Mouse (Mus musculus): ENCODE results near the gene Theg. TPM values are rescaled to one million over a fixed set of nuclear protein-coding genes. Genes with fewer than 3 reads are reported as not detected.

Theg gene
- polyA plus RNA-seq, 1 experiment from 2014 or later = not detected

- Histone ChIP-seq H3K27me3 (ENCODE audit: control insufficient read depth, insufficient read depth, low read length) (no peaks in the 10 kb centered on the region), H3K9ac (ENCODE audit: low read length) (no peak overlapping the region), H3K4me3 (replicated peaks; ENCODE audit: low read length) (no peak overlapping the region), H3K9me3 (replicated peaks; ENCODE audit: control insufficient read depth, low read length) (no peaks in the 10 kb centered on the region), H3K27ac (ENCODE audit: low read length) (no peak overlapping the region), H3K4me2 (ENCODE audit: low read depth, low read length) (no peak overlapping the region), H3K4me1 (ENCODE audit: control insufficient read depth, insufficient read depth, low read length) (no peaks in the 10 kb centered on the region), H3K36me3 (ENCODE audit: control insufficient read depth, insufficient read depth, low read length) (peaks cover 30% of the 10 kb centered on the region)
- ATAC-seq (ENCODE audit: insufficient read depth, low FRiP score) = no peak
- 91% methylated on average over 12 of the region's 12 CpGs for WGBS
Measured at GRCm38 (mm10) chr10:79545891-79546290, 41.2 kb downstream of the Theg start.

GRCm38 (mm10) chr10:79544631-79545030 lies 42.5 kb downstream of the Theg start:
- Histone ChIP-seq H3K36me3 (ENCODE audit: control insufficient read depth, insufficient read depth, low read length) (peaks cover 29% of the 10 kb centered on the region), H3K27ac (ENCODE audit: low read length) (no peak overlapping the region)

GRCm38 (mm10) chr10:79543884-79544597 lies 43.1 kb downstream of the Theg start:
- peaks cover 25% of the 10 kb centered on the region for H3K36me3 ChIP-seq (ENCODE audit: control insufficient read depth, insufficient read depth, low read length)

More at GRCm38 (mm10) chr10:79544631-79545030, 42.5 kb downstream of the Theg start:
- Histone ChIP-seq H3K27me3 (ENCODE audit: control insufficient read depth, insufficient read depth, low read length) (no peaks in the 10 kb centered on the region), H3K4me2 (ENCODE audit: low read depth, low read length) (no peak overlapping the region), H3K4me1 (ENCODE audit: control insufficient read depth, insufficient read depth, low read length) (no peaks in the 10 kb centered on the region), H3K4me3 (replicated peaks; ENCODE audit: low read length) (no peak overlapping the region), H3K9ac (ENCODE audit: low read length) (no peak overlapping the region), H3K9me3 (replicated peaks; ENCODE audit: control insufficient read depth, low read length) (no peaks in the 10 kb centered on the region)
- 93% methylated on average over 5 of the region's 5 CpGs for WGBS
- no peak for ATAC-seq (ENCODE audit: insufficient read depth, low FRiP score)

GRCm38 (mm10) chr10:79542171-79542570 lies 45.0 kb downstream of the Theg start:
- Histone ChIP-seq H3K4me1 (ENCODE audit: control insufficient read depth, insufficient read depth, low read length) (no peaks in the 10 kb centered on the region), H3K9ac (ENCODE audit: low read length) (no peak overlapping the region), H3K27ac (ENCODE audit: low read length) (no peak overlapping the region), H3K27me3 (ENCODE audit: control insufficient read depth, insufficient read depth, low read length) (no peaks in the 10 kb centered on the region), H3K36me3 (ENCODE audit: control insufficient read depth, insufficient read depth, low read length) (peaks cover 13% of the 10 kb centered on the region; the same call in 1 of the 2 replicates), H3K4me2 (ENCODE audit: low read depth, low read length) (no peak overlapping the region), H3K9me3 (replicated peaks; ENCODE audit: control insufficient read depth, low read length) (no peaks in the 10 kb centered on the region), H3K4me3 (replicated peaks; ENCODE audit: low read length) (no peak overlapping the region)
- WGBS = 95% methylated on average over 11 of the region's 11 CpGs
- ATAC-seq (ENCODE audit: insufficient read depth, low FRiP score) = no peak

More at GRCm38 (mm10) chr10:79543884-79544597, 43.1 kb downstream of the Theg start:
- Histone ChIP-seq H3K27ac (ENCODE audit: low read length) (no peak overlapping the region), H3K9ac (ENCODE audit: low read length) (no peak overlapping the region), H3K4me3 (replicated peaks; ENCODE audit: low read length) (no peak overlapping the region), H3K27me3 (ENCODE audit: control insufficient read depth, insufficient read depth, low read length) (no peaks in the 10 kb centered on the region), H3K4me1 (ENCODE audit: control insufficient read depth, insufficient read depth, low read length) (no peaks in the 10 kb centered on the region), H3K9me3 (replicated peaks; ENCODE audit: control insufficient read depth, low read length) (no peaks in the 10 kb centered on the region), H3K4me2 (ENCODE audit: low read depth, low read length) (no peak overlapping the region)
- ATAC-seq (ENCODE audit: insufficient read depth, low FRiP score) = no peak
- 77% methylated on average over 9 of the region's 9 CpGs for WGBS

GRCm38 (mm10) chr10:79541522-79541921 lies 45.6 kb downstream of the Theg start:
- H3K9ac ChIP-seq (ENCODE audit: low read length) = no peak overlapping the region
- H3K4me3 ChIP-seq (replicated peaks; ENCODE audit: low read length) = no peak overlapping the region
- H3K27me3 ChIP-seq (ENCODE audit: control insufficient read depth, insufficient read depth, low read length) = no peaks in the 10 kb centered on the region
- ATAC-seq (ENCODE audit: insufficient read depth, low FRiP score) = no peak
- no peak overlapping the region for H3K27ac ChIP-seq (ENCODE audit: low read length)
- H3K36me3 ChIP-seq (ENCODE audit: control insufficient read depth, insufficient read depth, low read length) = peaks cover 13% of the 10 kb centered on the region; the same call in 1 of the 2 replicates
- no peaks in the 10 kb centered on the region for H3K4me1 ChIP-seq (ENCODE audit: control insufficient read depth, insufficient read depth, low read length)
- 94% methylated on average over 15 of the region's 15 CpGs for WGBS
- H3K4me2 ChIP-seq (ENCODE audit: low read depth, low read length) = no peak overlapping the region
- no peaks in the 10 kb centered on the region for H3K9me3 ChIP-seq (replicated peaks; ENCODE audit: control insufficient read depth, low read length)

GRCm38 (mm10) chr10:79540746-79541145 lies 46.4 kb downstream of the Theg start:
- H3K27ac ChIP-seq (ENCODE audit: low read length) = no peak overlapping the region
- H3K4me3 ChIP-seq (replicated peaks; ENCODE audit: low read length) = no peak overlapping the region
- H3K4me1 ChIP-seq (ENCODE audit: control insufficient read depth, insufficient read depth, low read length) = no peaks in the 10 kb centered on the region
- no peak overlapping the region for H3K4me2 ChIP-seq (ENCODE audit: low read depth, low read length)
- H3K9ac ChIP-seq (ENCODE audit: low read length) = no peak overlapping the region
- ATAC-seq (ENCODE audit: insufficient read depth, low FRiP score) = no peak
- H3K9me3 ChIP-seq (replicated peaks; ENCODE audit: control insufficient read depth, low read length) = no peaks in the 10 kb centered on the region
- H3K27me3 ChIP-seq (ENCODE audit: control insufficient read depth, insufficient read depth, low read length) = no peaks in the 10 kb centered on the region
- WGBS = 90% methylated on average over 11 of the region's 11 CpGs
- H3K36me3 ChIP-seq (ENCODE audit: control insufficient read depth, insufficient read depth, low read length) = peaks cover 13% of the 10 kb centered on the region; the same call in 1 of the 2 replicates

- Histone ChIP-seq H3K4me2 (ENCODE audit: low read depth, low read length) (no peak overlapping the region), H3K9ac (ENCODE audit: low read length) (no peak overlapping the region), H3K27ac (ENCODE audit: low read length) (no peak overlapping the region), H3K4me3 (replicated peaks; ENCODE audit: low read length) (no peak overlapping the region), H3K9me3 (replicated peaks; ENCODE audit: control insufficient read depth, low read length) (no peaks in the 10 kb centered on the region), H3K4me1 (ENCODE audit: control insufficient read depth, insufficient read depth, low read length) (no peaks in the 10 kb centered on the region), H3K27me3 (ENCODE audit: control insufficient read depth, insufficient read depth, low read length) (no peaks in the 10 kb centered on the region), H3K36me3 (ENCODE audit: control insufficient read depth, insufficient read depth, low read length) (peaks cover 9% of the 10 kb centered on the region; the same call in 1 of the 2 replicates)
- WGBS = 90% methylated on average over 16 of the region's 16 CpGs
- ATAC-seq (ENCODE audit: insufficient read depth, low FRiP score) = no peak
Measured at GRCm38 (mm10) chr10:79539701-79540495, 47.2 kb downstream of the Theg start.

- no peak overlapping the region for H3K27ac ChIP-seq (ENCODE audit: low read length)
- no peaks in the 10 kb centered on the region for H3K9me3 ChIP-seq (replicated peaks; ENCODE audit: control insufficient read depth, low read length)
- no peaks in the 10 kb centered on the region for H3K4me1 ChIP-seq (ENCODE audit: control insufficient read depth, insufficient read depth, low read length)
- no peak for ATAC-seq (ENCODE audit: insufficient read depth, low FRiP score)
- no peak overlapping the region for H3K4me2 ChIP-seq (ENCODE audit: low read depth, low read length)
- no peaks in the 10 kb centered on the region for H3K27me3 ChIP-seq (ENCODE audit: control insufficient read depth, insufficient read depth, low read length)
- H3K4me3 ChIP-seq (replicated peaks; ENCODE audit: low read length) = no peak overlapping the region
- H3K36me3 ChIP-seq (ENCODE audit: control insufficient read depth, insufficient read depth, low read length) = peaks cover 6% of the 10 kb centered on the region; the same call in 1 of the 2 replicates
- H3K9ac ChIP-seq (ENCODE audit: low read length) = no peak overlapping the region
- 67% methylated on average over 4 of the region's 4 CpGs for WGBS
Measured at GRCm38 (mm10) chr10:79538873-79539272, 48.3 kb downstream of the Theg start.

GRCm38 (mm10) chr10:79538323-79538722 lies 48.8 kb downstream of the Theg start:
- H3K27ac ChIP-seq (ENCODE audit: low read length) = no peak overlapping the region
- no peaks in the 10 kb centered on the region for H3K27me3 ChIP-seq (ENCODE audit: control insufficient read depth, insufficient read depth, low read length)
- H3K4me1 ChIP-seq (ENCODE audit: control insufficient read depth, insufficient read depth, low read length) = no peaks in the 10 kb centered on the region
- ATAC-seq (ENCODE audit: insufficient read depth, low FRiP score) = no peak
- no peak overlapping the region for H3K9ac ChIP-seq (ENCODE audit: low read length)
- H3K4me2 ChIP-seq (ENCODE audit: low read depth, low read length) = no peak overlapping the region
- no peak overlapping the region for H3K4me3 ChIP-seq (replicated peaks; ENCODE audit: low read length)
- H3K9me3 ChIP-seq (replicated peaks; ENCODE audit: control insufficient read depth, low read length) = no peaks in the 10 kb centered on the region
- 88% methylated on average over 3 of the region's 3 CpGs for WGBS
- peaks cover 6% of the 10 kb centered on the region; the same call in 1 of the 2 replicates for H3K36me3 ChIP-seq (ENCODE audit: control insufficient read depth, insufficient read depth, low read length)
